Mouse (Mus musculus) liver, postnatal 0 days (tissue): ENCODE data around the gene Astn2. TPM values are rescaled to one million over a fixed set of nuclear protein-coding genes. Genes with fewer than 3 reads are reported as not detected.

ENCODE experiments used
- ATAC-seq: fragments of 200-750 bp; cut with Nextera tagmentation; 2 replicates; pipeline ENCODE4 v1.8.0; 2017; ENCODE audit warnings: mild to moderate bottlenecking, moderate library complexity
- DNase-seq: peaks from one replicate; pipeline ENCODE4 v3.0.0-alpha.2; 2016
- H3K27ac ChIP-seq: fragments of 300-500 bp; sonication (generic); 2 replicates; pipeline ENCODE4 v1.5.1; 2014; ENCODE audit warnings: antibody characterized with exemption, moderate library complexity, mild to moderate bottlenecking, low read depth
- H3K27me3 ChIP-seq: fragments of 300-500 bp; sonication (generic); 2 replicates; pipeline ENCODE4 v1.6.1; 2014; ENCODE audit warnings: low read length, control low read depth, mixed read lengths; ENCODE audit not compliant: insufficient read depth
- H3K36me3 ChIP-seq: fragments of 300-500 bp; sonication (generic); replicated peaks from 2 replicates; pipeline ENCODE4 v1.6.1; 2014; ENCODE audit warnings: mild to moderate bottlenecking, control low read depth, low read length, moderate library complexity, mixed read lengths; ENCODE audit not compliant: insufficient read depth
- H3K4me1 ChIP-seq: fragments of 300-500 bp; sonication (generic); 2 replicates; pipeline ENCODE4 v1.6.1; 2014; ENCODE audit warnings: antibody characterized with exemption, mild to moderate bottlenecking, control low read depth; ENCODE audit not compliant: insufficient read depth
- H3K4me2 ChIP-seq: fragments of 300-500 bp; sonication (generic); 2 replicates; pipeline ENCODE4 v1.6.1; 2014; ENCODE audit warnings: low read depth, mild to moderate bottlenecking, low read length, moderate library complexity, mixed read lengths
- H3K4me3 ChIP-seq: fragments of 300-500 bp; sonication (generic); 2 replicates; pipeline ENCODE4 v1.5.1; 2014; ENCODE audit warnings: low read depth, low read length
- H3K9ac ChIP-seq: fragments of 300-500 bp; sonication (generic); replicated peaks from 2 replicates; pipeline ENCODE4 v1.6.1; 2014; ENCODE audit warnings: mild to moderate bottlenecking, moderate library complexity
- H3K9me3 ChIP-seq: fragments of 300-500 bp; sonication (generic); 2 replicates; pipeline ENCODE4 v1.6.1; 2016; ENCODE audit warnings: mild to moderate bottlenecking, control low read depth, low read length, mixed read lengths
- CTCF ChIP-seq: sonication (generic); IDR thresholded peaks from 2 replicates; pipeline ENCODE4 v1.5.1; 2016; ENCODE audit warnings: antibody characterized with exemption, low read depth
- EP300 ChIP-seq: IDR thresholded peaks from 2 replicates; pipeline ENCODE4 v1.6.1; 2016; ENCODE audit warnings: antibody characterized with exemption, low read depth, mild to moderate bottlenecking
- WGBS: fragments of 180-500 bp; shearing (Covaris S2); extraction: QIAGEN DNeasy Blood & Tissue Kit; methylation state at CpG from one replicate; pipeline ENCODE4 v1.1.7; 2014; ENCODE audit not compliant: insufficient replicate concordance; 5-methylcytosine and 5-hydroxymethylcytosine counted together
- polyA plus RNA-seq: library from polyadenylated mRNA; unstranded; fragments of >200 nt; fragmentation: Nextera tagmentation; extraction: Ambion mirVana; gene quantifications from 2 replicates; pipeline ENCODE4 v1.2.1, GENCODE M21; 2015

The Astn2 gene
- polyA plus RNA-seq, 1 experiment from 2014 or later: 0.02 TPM

DNA sequence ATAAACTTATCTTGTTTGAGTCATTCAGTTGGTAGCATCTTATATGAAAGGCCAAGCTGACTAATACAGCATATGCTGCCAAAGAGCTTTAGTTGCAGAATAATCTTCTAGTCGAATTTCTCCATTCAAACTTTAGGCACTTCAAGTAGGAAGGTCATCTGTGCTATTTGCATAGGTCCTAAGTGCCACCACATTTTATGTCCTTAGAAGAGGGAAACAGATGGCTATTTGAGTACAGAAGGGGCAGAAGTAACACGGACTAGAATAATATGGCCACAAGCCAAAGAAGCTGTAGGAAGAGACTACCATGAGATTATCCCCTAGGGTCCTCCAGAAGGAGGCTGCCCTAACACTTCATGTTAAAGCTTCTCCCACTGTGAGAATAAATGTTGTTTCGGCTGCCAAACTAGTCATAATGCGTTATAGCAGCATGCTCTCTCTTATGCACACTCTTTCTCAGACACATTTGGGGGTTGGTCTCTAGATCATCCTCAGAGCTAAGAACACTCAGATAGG is 730.9 kb downstream of the Astn2 start:
- Histone ChIP-seq H3K9ac (no peak overlapping the region), H3K4me3 (no peak overlapping the region), H3K4me2 (no peak overlapping the region), H3K9me3 (no peaks in the 10 kb centered on the region), H3K36me3 (no peaks in the 10 kb centered on the region), H3K27ac (no peak overlapping the region), H3K4me1 (no peaks in the 10 kb centered on the region), H3K27me3 (no peaks in the 10 kb centered on the region)
- WGBS: 72% methylated on average over 4 of the region's 4 CpGs
- TF ChIP-seq EP300 (no peak), CTCF (no peak)
- DNase-seq: no peak
- no peak for ATAC-seq

DNA sequence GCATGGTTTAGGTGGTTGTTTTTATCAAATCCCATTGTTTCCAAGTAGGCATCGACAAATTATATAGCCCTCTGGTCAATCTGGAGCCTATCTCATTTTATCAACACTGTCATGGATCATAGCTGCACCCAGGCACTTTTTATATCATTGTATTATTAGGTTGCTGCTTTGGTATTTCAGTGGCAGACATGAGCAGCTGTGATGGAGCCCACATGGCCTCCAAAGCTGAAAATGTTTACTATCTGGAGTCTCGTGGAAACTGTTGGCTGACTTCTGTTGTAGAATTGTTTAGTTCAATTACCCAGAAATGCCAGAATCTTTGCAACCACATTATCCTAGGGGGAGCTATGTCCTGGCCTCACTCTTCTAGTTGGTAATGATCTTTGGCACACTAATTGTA is 732.1 kb downstream of the Astn2 start:
- H3K27me3 ChIP-seq: no peaks in the 10 kb centered on the region
- H3K9ac ChIP-seq: no peak overlapping the region
- no peak overlapping the region for H3K27ac ChIP-seq
- TF ChIP-seq CTCF (no peak), EP300 (no peak)
- 47% methylated on average over 2 of the region's 2 CpGs for WGBS
- no peaks in the 10 kb centered on the region for H3K9me3 ChIP-seq
- ATAC-seq (no peak), DNase-seq (no peak)
- H3K36me3 ChIP-seq: no peaks in the 10 kb centered on the region
- H3K4me3 ChIP-seq: no peak overlapping the region
- H3K4me1 ChIP-seq: no peaks in the 10 kb centered on the region
- H3K4me2 ChIP-seq: no peak overlapping the region

DNA sequence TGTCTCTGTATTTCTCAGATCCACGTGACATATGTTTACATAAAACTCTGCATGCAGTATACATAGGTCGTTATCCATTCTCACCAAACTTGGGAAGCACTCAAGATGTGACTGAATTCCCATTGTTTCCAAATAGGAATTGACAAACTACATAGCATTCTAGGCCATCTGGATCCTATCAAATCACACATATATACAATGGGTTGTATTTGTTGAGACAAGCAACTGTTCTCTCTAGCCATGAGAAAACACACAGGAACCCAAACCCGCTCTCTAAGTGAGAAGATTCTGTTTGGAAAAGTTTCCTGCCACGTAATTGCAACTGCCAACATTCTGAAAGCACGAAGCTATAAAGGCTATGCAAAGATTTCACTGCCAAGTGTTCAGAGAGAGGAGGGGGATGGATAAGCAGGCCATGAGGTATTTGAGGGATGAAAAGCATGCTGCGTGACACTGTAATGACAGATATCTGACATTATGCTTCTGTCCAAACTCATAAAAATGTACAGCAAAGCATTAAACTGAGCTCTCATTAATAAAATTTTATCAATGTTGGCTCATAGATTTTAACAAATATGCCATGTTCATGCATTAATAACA is 732.7 kb downstream of the Astn2 start:
- H3K27me3 ChIP-seq: no peaks in the 10 kb centered on the region
- ATAC-seq (no peak), DNase-seq (no peak)
- H3K4me3 ChIP-seq: no peak overlapping the region
- no peak overlapping the region for H3K27ac ChIP-seq
- 59% methylated on average over 6 of the region's 6 CpGs for WGBS
- TF ChIP-seq EP300 (no peak), CTCF (no peak)
- H3K36me3 ChIP-seq: no peaks in the 10 kb centered on the region
- H3K9ac ChIP-seq: no peak overlapping the region
- H3K4me2 ChIP-seq: no peak overlapping the region
- no peaks in the 10 kb centered on the region for H3K4me1 ChIP-seq
- H3K9me3 ChIP-seq: no peaks in the 10 kb centered on the region

DNA sequence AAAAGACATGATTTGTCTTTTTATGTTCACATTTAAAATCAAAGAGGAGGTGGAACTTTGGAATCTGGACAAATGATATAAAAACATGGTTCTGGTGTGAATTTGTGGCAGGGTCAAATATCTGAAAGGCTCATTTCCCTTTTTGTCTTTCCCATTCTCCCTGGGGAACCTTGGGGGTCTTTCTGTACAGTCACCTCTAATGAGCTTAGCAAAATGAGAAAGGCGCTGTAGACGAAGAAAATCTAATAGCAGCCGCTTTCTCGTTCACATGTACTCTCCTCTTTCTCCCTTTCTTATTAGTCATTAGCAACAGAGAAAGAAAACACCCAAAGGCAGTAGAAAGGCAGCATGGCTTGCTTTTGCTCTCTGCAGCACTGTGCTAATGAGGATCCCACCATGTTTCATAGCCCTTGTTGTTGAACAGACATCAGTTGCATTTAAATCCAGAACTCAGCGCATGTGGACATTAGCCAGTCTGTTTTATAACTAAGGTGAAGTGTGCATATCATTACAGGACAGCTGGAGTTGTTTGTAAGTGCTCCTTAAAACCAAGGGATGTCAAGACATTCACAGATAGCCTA is 737.3 kb downstream of the Astn2 start:
- Histone ChIP-seq H3K4me2 (no peak overlapping the region), H3K27me3 (no peaks in the 10 kb centered on the region), H3K4me1 (no peaks in the 10 kb centered on the region), H3K36me3 (no peaks in the 10 kb centered on the region), H3K4me3 (no peak overlapping the region), H3K27ac (no peak overlapping the region), H3K9me3 (no peaks in the 10 kb centered on the region), H3K9ac (no peak overlapping the region)
- no peak for TF ChIP-seq CTCF
- no peak for TF ChIP-seq EP300
- ATAC-seq (no peak), DNase-seq (no peak)
- 79% methylated on average over 5 of the region's 5 CpGs for WGBS

DNA sequence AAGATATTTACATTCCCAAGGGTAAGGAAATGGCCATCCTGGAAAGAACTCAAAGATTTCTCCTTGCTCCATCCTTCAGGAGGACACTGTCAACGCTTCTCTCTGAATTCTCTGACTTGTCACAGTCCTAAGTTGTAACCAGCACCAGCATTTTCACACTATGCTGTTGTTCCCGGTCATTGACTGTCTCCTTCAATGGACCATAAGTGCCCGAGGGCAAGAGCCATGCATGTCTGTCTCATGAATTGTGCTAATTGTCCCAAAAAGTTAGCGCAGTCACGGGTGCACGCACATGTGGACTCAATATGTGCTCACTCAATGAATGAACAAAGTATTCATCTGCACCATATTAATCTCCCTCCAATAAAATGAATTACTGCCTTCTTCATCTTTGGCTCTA is 741.2 kb downstream of the Astn2 start:
- no peak overlapping the region for H3K9ac ChIP-seq
- no peaks in the 10 kb centered on the region for H3K36me3 ChIP-seq
- no peak overlapping the region for H3K4me3 ChIP-seq
- WGBS: 73% methylated on average over 6 of the region's 6 CpGs
- no peaks in the 10 kb centered on the region for H3K9me3 ChIP-seq
- H3K4me2 ChIP-seq: no peak overlapping the region
- ATAC-seq (no peak), DNase-seq (no peak)
- H3K27me3 ChIP-seq: no peaks in the 10 kb centered on the region
- H3K27ac ChIP-seq: no peak overlapping the region
- TF ChIP-seq EP300 (no peak), CTCF (no peak)
- no peaks in the 10 kb centered on the region for H3K4me1 ChIP-seq

DNA sequence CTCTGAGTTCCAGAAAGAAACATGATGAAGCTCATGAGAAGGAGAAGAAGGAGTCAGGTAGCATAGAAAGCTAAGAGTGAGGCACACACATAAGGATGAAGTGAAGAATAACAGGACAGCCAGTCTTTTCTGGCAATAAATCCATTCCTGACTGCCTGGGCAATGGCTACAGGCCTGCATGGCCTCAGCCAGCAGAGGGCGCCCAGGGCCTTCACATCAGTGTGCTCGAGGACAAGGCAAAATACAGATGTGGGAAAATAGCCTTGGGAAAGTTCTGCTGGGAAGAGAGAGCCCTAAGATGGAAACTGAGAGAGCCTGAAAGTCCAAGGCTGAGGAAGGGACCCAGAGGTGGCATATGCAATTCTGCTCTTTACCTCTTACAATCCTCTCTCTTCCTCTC is 749.7 kb downstream of the Astn2 start:
- Histone ChIP-seq H3K36me3 (no peaks in the 10 kb centered on the region), H3K4me2 (no peak overlapping the region), H3K27ac (no peak overlapping the region), H3K9me3 (no peaks in the 10 kb centered on the region), H3K27me3 (no peaks in the 10 kb centered on the region), H3K4me1 (no peaks in the 10 kb centered on the region), H3K4me3 (no peak overlapping the region), H3K9ac (no peak overlapping the region)
- peak; percentile 89 for TF ChIP-seq CTCF
- TF ChIP-seq EP300: no peak
- no peak for ATAC-seq
- DNase-seq: peak; percentile 72
- 2% methylated on average over 2 of the region's 2 CpGs for WGBS
